Mouse (Mus musculus) ES-Bruce4 (cell line): ENCODE measurements around the gene Hoxa9. TPM values are rescaled to one million over a fixed set of nuclear protein-coding genes. Genes with fewer than 3 reads are reported as not detected.
A peak's percentile ranks its signal among the peaks of the same experiment; 100 is the strongest.

ENCODE experiments used
- H3K27ac ChIP-seq: 2 replicates; pipeline ENCODE4 v1.5.1; 2012; ENCODE audit warnings: low read length, inconsistent platforms; ENCODE audit not compliant: insufficient read depth
- H3K27me3 ChIP-seq: 2 replicates; pipeline ENCODE4 v1.6.1; 2012; ENCODE audit warnings: mild to moderate bottlenecking, low read length, inconsistent platforms; ENCODE audit not compliant: control insufficient read depth, poor library complexity, insufficient read depth, severe bottlenecking
- H3K36me3 ChIP-seq: 2 replicates; pipeline ENCODE4 v1.6.1; 2012; ENCODE audit warnings: inconsistent platforms, mild to moderate bottlenecking, low read length, moderate library complexity; ENCODE audit not compliant: control insufficient read depth, poor library complexity, insufficient read depth, severe bottlenecking
- H3K4me1 ChIP-seq: one replicate; pipeline ENCODE4 v1.8.1; 2011; ENCODE audit warnings: low read length; ENCODE audit not compliant: control insufficient read depth, insufficient read depth
- H3K4me3 ChIP-seq: 2 replicates; pipeline ENCODE4 v1.5.1; 2011; ENCODE audit warnings: low read depth, mild to moderate bottlenecking, low read length
- H3K9ac ChIP-seq: 2 replicates; pipeline ENCODE4 v1.6.1; 2012; ENCODE audit warnings: low read depth, mild to moderate bottlenecking, inconsistent platforms; ENCODE audit not compliant: poor library complexity, severe bottlenecking
- H3K9me3 ChIP-seq: replicated peaks from 2 replicates; pipeline ENCODE4 v1.6.1; 2012; ENCODE audit warnings: mild to moderate bottlenecking, low read length, inconsistent platforms; ENCODE audit not compliant: control insufficient read depth, poor library complexity, insufficient read depth, severe bottlenecking
- CTCF ChIP-seq: IDR thresholded peaks from one replicate; pipeline ENCODE4 v1.8.1; 2011; ENCODE audit warnings: low read depth, low read length
- EP300 ChIP-seq: IDR thresholded peaks from 2 replicates; pipeline ENCODE4 v1.6.1; 2011; ENCODE audit warnings: low read depth, low read length; ENCODE audit not compliant: insufficient read depth
- POLR2A ChIP-seq: IDR thresholded peaks from one replicate; pipeline ENCODE4 v1.8.1; 2011; ENCODE audit warnings: low read length; ENCODE audit not compliant: insufficient read depth
- polyA plus RNA-seq: library from polyadenylated mRNA; stranded (reverse); fragments of >200 nt; gene quantifications from 2 replicates; pipeline ENCODE4 v1.2.4, GENCODE M21; 2011; ENCODE audit warnings: low read depth; ENCODE audit not compliant: missing spikeins, insufficient read depth, insufficient read length

Gene Hoxa9
- polyA plus RNA-seq, 1 experiment = not detected

- Histone ChIP-seq H3K4me1 (no peaks in the 10 kb centered on the region), H3K9me3 (no peaks in the 10 kb centered on the region), H3K27me3 (peaks cover 34% of the 10 kb centered on the region), H3K9ac (peak within 1 kb of the TSS; percentile 9), H3K36me3 (no peaks in the 10 kb centered on the region), H3K27ac (no peak within 1 kb of the TSS), H3K4me3 (peak within 1 kb of the TSS; percentile 31)
- no peak for TF ChIP-seq POLR2A
- TF ChIP-seq EP300 = no peak
- no peak for TF ChIP-seq CTCF
Measured at GRCm38 (mm10) chr6:52208072-52208867, 22.6 kb downstream of the Hoxa9 start, which contains the start of gene Hoxa6. TSS of gene Hoxa6 (minus strand) at chr6:52208722.

GRCm38 (mm10) chr6:52207684-52207976 is 23.3 kb downstream of the Hoxa9 start:
- TF ChIP-seq CTCF (no peak), EP300 (no peak), POLR2A (no peak)
- Histone ChIP-seq H3K27ac (no peak overlapping the region), H3K9ac (no peak overlapping the region), H3K4me1 (no peaks in the 10 kb centered on the region), H3K9me3 (no peaks in the 10 kb centered on the region), H3K27me3 (peaks cover 32% of the 10 kb centered on the region), H3K4me3 (no peak overlapping the region), H3K36me3 (no peaks in the 10 kb centered on the region)

GRCm38 (mm10) chr6:52206882-52207683 is 23.8 kb downstream of the Hoxa9 start:
- Histone ChIP-seq H3K4me1 (no peaks in the 10 kb centered on the region), H3K4me3 (no peak overlapping the region), H3K9ac (no peak overlapping the region), H3K27me3 (peaks cover 30% of the 10 kb centered on the region), H3K27ac (no peak overlapping the region), H3K36me3 (no peaks in the 10 kb centered on the region), H3K9me3 (no peaks in the 10 kb centered on the region)
- TF ChIP-seq EP300 = no peak
- no peak for TF ChIP-seq CTCF
- no peak for TF ChIP-seq POLR2A

- H3K27me3 ChIP-seq = peaks cover 38% of the 10 kb centered on the region
- no peaks in the 10 kb centered on the region for H3K36me3 ChIP-seq
- H3K27ac ChIP-seq = no peak overlapping the region
- TF ChIP-seq CTCF = no peak
- no peaks in the 10 kb centered on the region for H3K9me3 ChIP-seq
- peak overlapping the region; percentile 7; the same call in 1 of the 2 replicates for H3K4me3 ChIP-seq
- H3K9ac ChIP-seq = 0 out of 2 replicates have a peak overlapping the region, but pooled peaks have one; percentile 4
- no peaks in the 10 kb centered on the region for H3K4me1 ChIP-seq
Measured at GRCm38 (mm10) chr6:52205638-52206621, 25.0 kb downstream of the Hoxa9 start.

GRCm38 (mm10) chr6:52205221-52205620 is 25.7 kb downstream of the Hoxa9 start:
- Histone ChIP-seq H3K27me3 (peaks cover 39% of the 10 kb centered on the region), H3K4me3 (no peak overlapping the region), H3K36me3 (no peaks in the 10 kb centered on the region), H3K9ac (0 out of 2 replicates have a peak overlapping the region, but pooled peaks have one; percentile 4), H3K9me3 (no peaks in the 10 kb centered on the region), H3K4me1 (no peaks in the 10 kb centered on the region), H3K27ac (no peak overlapping the region)
- TF ChIP-seq CTCF (no peak), EP300 (no peak), POLR2A (no peak)
